Mouse (Mus musculus) hindbrain, embryonic 11.5 days (tissue): Measurements from ENCODE around the gene Ccdc66. TPM values are rescaled to one million over a fixed set of nuclear protein-coding genes. Genes with fewer than 3 reads are reported as not detected.

Source experiments
- ATAC-seq: fragments of 200-750 bp; cut with Nextera tagmentation; 2 replicates; pipeline ENCODE4 v1.8.0; 2017; ENCODE audit warnings: mild to moderate bottlenecking, moderate TSS enrichment, moderate library complexity; ENCODE audit not compliant: low FRiP score
- DNase-seq: peaks from one replicate; pipeline ENCODE4 v3.0.0-alpha.2; 2015; ENCODE audit warnings: low spot score
- H3K27ac ChIP-seq: fragments of 300-500 bp; sonication (generic); 2 replicates; pipeline ENCODE4 v1.5.1; 2014; ENCODE audit warnings: mild to moderate bottlenecking, low read depth, low read length
- H3K27me3 ChIP-seq: fragments of 300-500 bp; sonication (generic); 2 replicates; pipeline ENCODE4 v1.6.1; 2014; ENCODE audit warnings: mild to moderate bottlenecking, low read length, moderate library complexity, mixed read lengths; ENCODE audit not compliant: control insufficient read depth, insufficient read depth
- H3K36me3 ChIP-seq: fragments of 300-500 bp; sonication (generic); 2 replicates; pipeline ENCODE4 v1.6.1; 2014; ENCODE audit warnings: mild to moderate bottlenecking, low read length, moderate library complexity, mixed read lengths; ENCODE audit not compliant: control insufficient read depth, insufficient read depth
- H3K4me1 ChIP-seq: fragments of 300-500 bp; sonication (generic); replicated peaks from 2 replicates; pipeline ENCODE4 v1.6.1; 2014; ENCODE audit warnings: low read length, mixed read lengths; ENCODE audit not compliant: control insufficient read depth, insufficient read depth
- H3K4me2 ChIP-seq: fragments of 300-500 bp; sonication (generic); replicated peaks from 2 replicates; pipeline ENCODE4 v1.6.1; 2014; ENCODE audit warnings: mild to moderate bottlenecking, low read depth, low read length
- H3K4me3 ChIP-seq: fragments of 300-500 bp; sonication (generic); 2 replicates; pipeline ENCODE4 v1.5.1; 2014; ENCODE audit warnings: low read depth, low read length
- H3K9ac ChIP-seq: fragments of 300-500 bp; sonication (generic); 2 replicates; pipeline ENCODE4 v1.6.1; 2014; ENCODE audit warnings: low read depth, low read length
- H3K9me3 ChIP-seq: fragments of 300-500 bp; sonication (generic); 2 replicates; pipeline ENCODE4 v1.6.1; 2016; ENCODE audit warnings: low read length; ENCODE audit not compliant: control insufficient read depth
- WGBS: fragments of 180-500 bp; shearing (Covaris S2); extraction: QIAGEN DNeasy Blood & Tissue Kit; methylation state at CpG from one replicate; pipeline ENCODE4 v1.1.7; 2014; 5-methylcytosine and 5-hydroxymethylcytosine counted together
- polyA plus RNA-seq: library from polyadenylated mRNA; unstranded; fragments of >200 nt; fragmentation: Nextera tagmentation; extraction: Ambion mirVana; gene quantifications from 2 replicates; pipeline ENCODE4 v1.2.1, GENCODE M21; 2014

The Ccdc66 gene
- polyA plus RNA-seq = 13.8 and 15.8 TPM in 2 replicates

GRCm38 (mm10) chr14:27507894-27508643 is at the start of gene Ccdc66:
Gene Ccdc66, minus strand, starts transcription at chr14:27508460.
- Histone ChIP-seq H3K27ac (peak within 1 kb of the TSS; percentile 51; the same call in 1 of the 2 replicates), H3K9ac (peak within 1 kb of the TSS; percentile 76), H3K4me1 (no peaks in the 10 kb centered on the region), H3K4me2 (peak within 1 kb of the TSS; percentile 57), H3K27me3 (no peaks in the 10 kb centered on the region), H3K4me3 (peak within 1 kb of the TSS; percentile 73), H3K36me3 (no peaks in the 10 kb centered on the region), H3K9me3 (no peaks in the 10 kb centered on the region)
- DNase-seq (peak; percentile 100), ATAC-seq (peak; percentile 98)
- 1% methylated on average over 51 of the region's 51 CpGs for WGBS

- Histone ChIP-seq H3K9me3 (no peaks in the 10 kb centered on the region), H3K4me3 (no peak overlapping the region), H3K36me3 (no peaks in the 10 kb centered on the region), H3K27ac (no peak overlapping the region), H3K4me1 (no peaks in the 10 kb centered on the region), H3K9ac (no peak overlapping the region), H3K4me2 (no peak overlapping the region), H3K27me3 (no peaks in the 10 kb centered on the region)
- WGBS = 79% methylated on average over 4 of the region's 4 CpGs
- no peak for DNase-seq
- ATAC-seq = no peak
These were observed 35.7 kb upstream of the Ccdc66 start for GRCm38 (mm10) chr14:27543838-27544426.

- H3K27ac ChIP-seq = no peak overlapping the region
- H3K9ac ChIP-seq = no peak overlapping the region
- H3K27me3 ChIP-seq = no peaks in the 10 kb centered on the region
- DNase-seq (no peak), ATAC-seq (no peak)
- H3K36me3 ChIP-seq = no peaks in the 10 kb centered on the region
- H3K4me2 ChIP-seq = no peak overlapping the region
- WGBS = 93% methylated on average over 3 of the region's 3 CpGs
- no peak overlapping the region for H3K4me3 ChIP-seq
- no peaks in the 10 kb centered on the region for H3K4me1 ChIP-seq
- no peaks in the 10 kb centered on the region for H3K9me3 ChIP-seq
These were observed 28.2 kb upstream of the Ccdc66 start for GRCm38 (mm10) chr14:27536441-27536840.

GRCm38 (mm10) chr14:27524541-27524940 is 16.3 kb upstream of the Ccdc66 start:
- no peaks in the 10 kb centered on the region for H3K9me3 ChIP-seq
- ATAC-seq (no peak), DNase-seq (no peak)
- no peak overlapping the region for H3K4me2 ChIP-seq
- no peaks in the 10 kb centered on the region for H3K4me1 ChIP-seq
- H3K9ac ChIP-seq = no peak overlapping the region
- H3K27ac ChIP-seq = no peak overlapping the region
- no peak overlapping the region for H3K4me3 ChIP-seq
- no peaks in the 10 kb centered on the region for H3K27me3 ChIP-seq
- H3K36me3 ChIP-seq = no peaks in the 10 kb centered on the region

- 33% methylated on average over 15 of the region's 15 CpGs for WGBS
- Histone ChIP-seq H3K9ac (peak overlapping the region; percentile 76), H3K4me2 (peak overlapping the region; percentile 57), H3K36me3 (no peaks in the 10 kb centered on the region), H3K27ac (peak overlapping the region; percentile 51; the same call in 1 of the 2 replicates), H3K4me1 (no peaks in the 10 kb centered on the region), H3K27me3 (no peaks in the 10 kb centered on the region), H3K9me3 (no peaks in the 10 kb centered on the region), H3K4me3 (peak overlapping the region; percentile 73)
- peak; percentile 76 for ATAC-seq
- no peak for DNase-seq
These were observed 513 bp upstream of the Ccdc66 start for GRCm38 (mm10) chr14:27508644-27509301.

- Histone ChIP-seq H3K27ac (no peak overlapping the region), H3K36me3 (no peaks in the 10 kb centered on the region), H3K4me1 (no peaks in the 10 kb centered on the region), H3K9ac (no peak overlapping the region), H3K4me2 (no peak overlapping the region), H3K4me3 (no peak overlapping the region), H3K27me3 (no peaks in the 10 kb centered on the region), H3K9me3 (no peaks in the 10 kb centered on the region)
- no peak for ATAC-seq
- WGBS = 87% methylated on average over 4 of the region's 4 CpGs
- no peak for DNase-seq
These were observed 7.2 kb downstream of the Ccdc66 start for GRCm38 (mm10) chr14:27501096-27501495.

- no peak for ATAC-seq
- Histone ChIP-seq H3K9ac (no peak overlapping the region), H3K4me2 (no peak overlapping the region), H3K36me3 (peaks cover 4% of the 10 kb centered on the region; the same call in 1 of the 2 replicates), H3K27me3 (no peaks in the 10 kb centered on the region), H3K27ac (no peak overlapping the region), H3K9me3 (no peaks in the 10 kb centered on the region), H3K4me3 (no peak overlapping the region), H3K4me1 (no peaks in the 10 kb centered on the region)
- no peak for DNase-seq
- WGBS = 95% methylated on average over 4 of the region's 4 CpGs
These were observed 14.7 kb downstream of the Ccdc66 start for GRCm38 (mm10) chr14:27493516-27493915.

- Histone ChIP-seq H3K27ac (no peak overlapping the region), H3K4me2 (no peak overlapping the region), H3K4me1 (no peaks in the 10 kb centered on the region), H3K9me3 (no peaks in the 10 kb centered on the region), H3K36me3 (peaks cover 4% of the 10 kb centered on the region; the same call in 1 of the 2 replicates), H3K9ac (no peak overlapping the region), H3K4me3 (no peak overlapping the region), H3K27me3 (no peaks in the 10 kb centered on the region)
- no peak for DNase-seq
- no peak for ATAC-seq
- WGBS = 90% methylated on average over 5 of the region's 5 CpGs
These were observed 16.9 kb downstream of the Ccdc66 start for GRCm38 (mm10) chr14:27491399-27491798.
